Mouse (Mus musculus) thymus, postnatal 25 days (tissue): Measurements from ENCODE around the gene Zfp292.

Experiments used
- DNase-seq: peaks from one replicate; pipeline ENCODE4 v3.0.0; 2022

Zfp292 gene

DNA sequence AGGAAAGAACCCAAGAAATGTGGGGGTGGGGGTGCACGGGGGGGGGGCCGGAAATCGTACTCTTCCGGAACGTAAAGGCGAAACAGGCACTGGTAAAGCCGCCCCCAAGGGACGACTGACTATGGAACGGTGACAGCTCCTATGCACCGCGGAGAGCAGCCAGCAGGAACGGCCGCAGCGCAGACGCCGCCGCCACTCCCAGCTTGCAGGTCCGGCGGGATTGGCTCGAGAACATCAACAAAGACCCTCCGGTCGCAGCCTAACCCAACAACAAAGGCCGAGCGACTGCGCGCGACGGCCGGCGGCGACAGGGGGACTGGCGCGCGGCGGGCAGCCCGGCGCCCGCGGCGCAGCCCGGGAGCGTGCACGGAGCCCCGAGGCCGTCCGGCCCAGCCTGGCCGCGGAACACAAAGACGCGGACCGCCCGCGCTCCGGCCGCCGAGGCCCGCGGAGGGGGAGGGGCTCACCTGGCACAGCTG is 430 bp downstream of the Zfp292 start:
- DNase-seq, result peak; percentile 65

DNA sequence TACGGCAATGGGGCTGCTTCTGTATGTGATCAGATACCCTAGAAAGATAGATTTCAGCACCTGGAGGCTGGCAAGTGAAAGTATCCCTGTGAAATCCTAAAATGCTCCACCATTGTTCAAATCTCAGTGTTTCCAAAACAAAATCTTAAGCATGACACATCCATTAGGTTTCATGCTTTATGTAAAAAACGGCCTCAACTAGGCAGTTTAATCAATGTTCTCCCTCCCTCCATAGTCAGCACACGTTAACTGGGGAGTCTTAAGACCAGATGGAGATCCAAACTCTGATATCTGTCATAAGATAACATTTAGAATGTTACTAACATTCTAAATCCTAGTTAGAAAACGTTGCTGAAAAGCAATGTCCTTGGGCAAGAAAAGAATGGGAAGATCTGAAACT is 909 bp downstream of the Zfp292 start:
- no peak for DNase-seq

DNA sequence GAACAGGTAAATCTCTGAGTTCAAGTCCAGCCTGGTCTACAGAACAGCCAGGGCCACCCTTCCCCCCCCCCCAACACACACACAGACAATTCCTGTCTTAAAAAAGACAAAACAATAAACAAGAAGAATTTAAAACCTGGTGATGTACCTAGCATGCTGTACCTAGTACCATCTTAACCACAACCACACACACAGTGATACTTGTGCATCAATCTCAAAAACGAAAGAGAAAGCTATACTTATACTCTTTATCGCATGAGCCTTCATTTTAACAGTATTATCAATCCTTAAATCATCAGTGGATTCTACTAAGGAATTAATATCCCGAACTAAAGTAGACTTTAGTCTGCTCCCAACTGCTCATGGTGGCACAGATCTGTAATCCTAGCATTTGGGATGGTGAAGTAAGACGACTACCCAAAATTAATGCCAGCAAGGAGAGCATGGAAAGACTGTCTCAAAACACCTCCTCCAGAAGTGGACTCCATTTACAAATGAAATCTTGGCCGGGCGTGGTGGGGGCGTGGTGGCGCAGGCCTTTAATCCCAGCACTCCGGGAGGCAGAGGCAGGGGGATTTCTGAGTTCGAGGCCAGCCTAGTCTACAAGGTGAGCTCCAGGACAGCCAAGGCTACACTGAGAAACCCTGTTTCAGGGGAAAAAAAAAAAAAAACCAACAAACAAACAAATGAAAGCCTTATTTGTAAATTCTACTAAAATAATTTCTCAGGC is 1.7 kb downstream of the Zfp292 start:
- DNase-seq, result no peak

DNA sequence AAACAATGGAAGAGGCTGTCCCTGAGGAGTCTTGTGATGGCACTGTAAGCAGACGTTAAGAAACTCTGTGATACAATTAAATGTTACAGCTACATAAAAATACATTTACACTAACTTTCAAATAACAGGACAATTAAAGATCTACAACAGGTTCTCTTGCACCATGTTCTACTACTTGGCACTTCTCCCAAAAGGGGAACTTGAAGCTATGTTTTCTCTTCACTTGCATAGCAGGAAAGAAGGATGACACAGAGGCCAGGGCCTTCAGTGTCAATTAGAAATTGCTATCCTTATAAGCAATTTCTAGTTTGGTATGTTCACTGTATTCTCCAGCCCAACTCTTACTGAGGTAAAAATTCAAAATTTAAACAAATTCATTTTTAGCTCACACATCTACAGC is 8.5 kb downstream of the Zfp292 start:
- DNase-seq, result no peak

DNA sequence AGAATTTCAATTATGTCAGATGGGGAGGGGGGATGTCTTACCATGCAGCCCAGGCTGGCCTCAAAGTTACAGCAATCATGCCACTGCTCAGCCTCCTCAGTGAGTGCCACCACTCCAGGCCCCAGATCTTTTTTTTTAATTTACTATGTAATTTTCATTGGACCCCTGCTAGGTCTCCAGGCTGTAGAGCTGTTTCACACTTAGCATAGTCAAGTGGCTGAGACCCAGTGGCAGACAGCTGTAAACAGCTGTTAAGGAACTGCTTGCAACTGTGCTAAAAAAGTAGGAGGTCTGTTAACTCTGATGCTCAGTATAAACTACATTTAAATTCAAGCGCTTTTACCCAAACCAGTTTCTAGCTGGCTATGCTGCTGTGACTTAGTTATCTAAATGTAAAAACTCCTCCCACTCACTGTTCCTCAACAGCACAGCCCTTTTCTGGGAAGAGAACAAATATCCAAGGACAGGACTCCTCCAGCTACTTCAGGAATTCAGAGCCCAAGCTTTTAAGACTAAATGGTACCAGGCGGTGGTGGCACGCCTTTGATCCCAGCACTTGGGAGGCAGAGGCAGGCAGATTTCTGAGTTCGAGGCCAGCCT is 9.8 kb downstream of the Zfp292 start:
- no peak for DNase-seq

DNA sequence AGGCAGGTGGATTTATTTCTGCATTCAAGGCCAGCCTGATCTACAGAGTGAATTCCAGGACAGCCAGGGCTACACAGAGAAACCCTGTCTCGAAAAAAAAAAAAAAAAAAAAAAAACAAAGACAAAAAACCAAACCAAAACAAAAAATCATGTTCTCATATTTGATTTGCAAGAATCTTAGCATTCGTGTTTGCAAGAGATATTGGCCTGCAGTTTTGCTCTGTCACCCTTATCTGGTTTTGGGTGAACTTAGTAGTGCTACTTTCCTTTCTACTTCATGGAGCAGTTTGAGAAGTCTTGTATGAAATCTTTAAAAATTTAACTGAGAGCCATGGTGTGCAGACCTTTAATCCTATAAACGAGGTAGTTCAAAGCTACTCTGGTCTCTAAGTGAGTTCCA is 12.9 kb downstream of the Zfp292 start:
- DNase-seq, result no peak

DNA sequence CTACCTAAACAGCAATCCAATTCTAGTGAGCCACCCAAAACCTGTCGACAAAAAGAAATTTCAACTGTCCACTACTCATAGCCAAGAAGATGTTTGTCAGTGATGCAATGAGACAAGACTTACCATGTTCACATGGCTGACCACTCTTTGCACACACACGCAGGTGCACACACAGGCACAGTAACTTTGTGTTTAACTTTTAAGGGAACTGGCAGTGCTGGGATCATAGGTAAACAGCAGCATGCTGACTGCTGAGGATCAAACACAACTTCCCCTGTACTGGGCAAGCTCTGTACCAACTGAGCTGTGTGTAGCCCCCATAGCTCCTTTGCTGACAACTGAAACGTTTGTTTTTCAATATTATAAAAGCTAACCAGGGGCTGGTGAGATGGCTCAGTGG is 21.3 kb downstream of the Zfp292 start:
- no peak for DNase-seq

DNA sequence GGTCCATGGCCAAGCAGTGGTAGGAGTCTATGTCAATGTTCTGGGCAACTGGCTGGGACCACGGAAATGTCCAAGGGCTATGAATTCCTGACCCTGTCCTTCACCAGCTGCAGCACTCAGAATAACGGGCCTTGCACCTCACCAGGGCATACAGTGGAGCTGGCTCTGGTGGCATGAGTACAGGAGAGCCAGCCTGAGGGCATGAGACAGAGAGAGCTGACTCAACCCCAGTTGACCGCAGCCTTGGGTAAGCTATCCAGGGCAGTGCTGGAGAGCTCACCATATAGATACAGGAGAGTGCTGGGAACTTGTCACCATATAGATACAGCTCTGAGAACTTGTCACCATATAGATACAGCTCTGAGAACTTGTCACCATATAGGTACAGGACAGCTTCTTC is 23.3 kb downstream of the Zfp292 start:
- DNase-seq, result no peak

DNA sequence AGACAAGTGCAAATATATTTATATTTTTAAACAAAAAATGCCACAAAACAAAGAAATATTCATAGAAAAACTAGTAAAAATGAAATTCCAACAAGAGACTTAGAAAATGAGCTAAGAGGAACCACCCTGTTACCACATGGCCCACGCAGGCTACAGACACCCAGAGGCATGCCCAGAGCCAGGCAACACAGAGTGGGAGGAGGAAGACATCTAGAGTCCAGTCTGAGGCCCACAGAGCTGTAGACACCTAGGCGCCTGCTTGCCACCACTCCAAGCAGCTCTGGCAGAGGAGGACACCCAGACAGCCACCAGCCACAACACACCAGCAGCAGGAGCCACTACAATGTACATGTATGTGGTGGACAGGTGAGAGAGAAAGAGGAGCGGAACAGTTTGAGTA is 23.9 kb downstream of the Zfp292 start:
- DNase-seq, result no peak

DNA sequence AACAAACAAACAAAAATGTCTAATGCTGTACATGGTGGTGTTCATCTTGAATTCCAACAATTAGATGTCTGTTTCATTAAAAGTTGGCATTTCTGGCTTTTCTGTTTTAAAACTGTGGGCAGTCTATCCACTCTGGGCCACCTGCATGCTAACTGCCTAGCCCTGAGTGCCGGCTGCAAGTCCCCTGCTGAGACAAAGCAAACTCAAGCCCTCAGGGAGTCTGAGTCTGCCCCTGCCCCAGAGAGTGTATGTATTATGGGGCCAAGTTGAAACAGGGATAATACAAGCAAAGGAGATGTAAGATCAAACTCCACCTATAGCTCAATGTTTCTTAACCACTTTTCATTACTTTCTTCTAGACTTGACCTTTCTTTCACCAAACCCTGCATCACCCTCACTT is 26.8 kb downstream of the Zfp292 start:
- DNase-seq, result no peak

DNA sequence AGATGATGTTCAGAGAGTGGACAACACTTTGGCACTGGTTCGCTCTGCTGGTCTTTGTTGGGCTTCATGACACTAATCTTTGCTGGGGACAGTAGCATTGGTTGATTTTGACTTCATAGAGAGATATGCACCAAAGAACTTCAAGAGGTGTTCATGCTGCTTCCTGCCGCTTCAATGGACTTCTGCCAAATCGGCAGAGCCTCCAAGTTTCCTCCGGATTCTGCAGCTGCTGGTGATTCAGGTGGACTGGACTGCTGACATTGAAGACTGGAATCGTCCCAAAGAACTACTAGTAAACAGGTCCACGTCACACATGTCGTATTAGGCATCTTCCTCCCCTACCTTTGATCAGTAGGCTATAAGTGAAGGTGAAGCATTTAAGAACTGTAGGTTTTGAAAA is 30.7 kb downstream of the Zfp292 start:
- DNase-seq, result no peak

DNA sequence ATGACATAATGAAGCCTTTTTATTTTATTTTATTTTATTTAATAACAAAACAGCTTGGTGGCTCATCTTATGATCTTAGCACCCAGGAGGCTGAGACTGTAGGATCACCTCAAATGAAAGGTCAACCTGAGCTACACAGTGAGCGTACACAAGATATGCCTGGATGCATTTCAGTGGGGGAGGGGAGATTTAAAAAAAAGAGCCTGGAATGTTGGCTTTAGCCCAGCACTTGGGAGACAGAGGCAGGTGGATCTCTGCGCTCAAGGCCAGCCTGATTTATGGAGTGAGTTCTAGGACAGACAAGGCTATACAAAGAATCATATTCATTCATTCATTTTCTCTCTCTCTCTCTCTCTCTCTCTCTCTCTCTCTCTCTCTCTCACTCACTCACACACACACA is 32.6 kb downstream of the Zfp292 start:
- DNase-seq, result no peak

DNA sequence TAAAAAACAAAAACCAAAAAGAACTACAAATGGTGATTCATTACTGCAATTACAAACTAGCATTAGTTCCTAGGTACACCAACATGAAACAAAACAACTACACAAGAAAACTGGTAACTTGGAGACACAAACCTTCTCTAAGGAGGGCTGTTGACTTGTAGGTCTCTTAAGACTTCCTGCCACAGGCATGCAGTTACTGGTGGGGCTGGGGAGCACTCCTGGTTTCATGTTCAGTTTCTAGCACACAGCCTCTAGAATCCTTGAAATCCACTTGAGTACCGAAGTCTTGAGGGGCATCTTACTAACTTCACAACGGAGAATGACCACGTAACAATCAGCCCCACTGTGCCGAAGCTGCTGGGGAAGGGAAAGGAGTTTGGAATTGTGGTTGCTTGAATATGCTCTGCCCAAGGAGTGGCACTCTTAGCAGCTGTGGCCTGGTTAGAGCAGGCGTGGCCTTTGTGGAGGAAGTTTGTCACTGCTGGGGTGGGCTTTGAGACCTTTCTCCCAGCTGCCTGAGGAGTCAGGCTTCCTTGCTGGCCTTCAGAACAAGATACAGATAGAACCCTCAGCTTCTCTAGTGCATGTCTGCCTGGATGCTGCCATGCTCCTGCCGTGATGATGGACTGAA is 35.0 kb downstream of the Zfp292 start:
- DNase-seq, result peak; percentile 56

DNA sequence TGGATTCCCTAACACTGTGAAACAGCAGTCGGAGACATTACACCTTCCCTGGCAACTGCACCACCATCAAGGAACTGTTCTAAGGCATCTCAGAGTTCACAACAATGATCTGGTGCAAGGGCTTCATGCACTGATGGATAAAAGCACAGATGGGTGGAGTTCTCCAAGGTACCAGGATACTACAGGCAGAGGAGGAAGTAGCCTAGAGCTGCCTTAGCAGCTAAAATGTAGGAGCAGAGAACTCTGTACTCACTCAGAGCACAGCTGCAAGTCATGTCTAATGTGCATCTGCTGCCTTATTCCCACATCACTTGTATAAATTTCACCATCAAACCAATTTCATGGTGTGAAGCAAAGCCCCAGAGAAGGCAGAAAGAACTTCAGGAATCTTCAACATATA is 38.9 kb downstream of the Zfp292 start:
- no peak for DNase-seq

DNA sequence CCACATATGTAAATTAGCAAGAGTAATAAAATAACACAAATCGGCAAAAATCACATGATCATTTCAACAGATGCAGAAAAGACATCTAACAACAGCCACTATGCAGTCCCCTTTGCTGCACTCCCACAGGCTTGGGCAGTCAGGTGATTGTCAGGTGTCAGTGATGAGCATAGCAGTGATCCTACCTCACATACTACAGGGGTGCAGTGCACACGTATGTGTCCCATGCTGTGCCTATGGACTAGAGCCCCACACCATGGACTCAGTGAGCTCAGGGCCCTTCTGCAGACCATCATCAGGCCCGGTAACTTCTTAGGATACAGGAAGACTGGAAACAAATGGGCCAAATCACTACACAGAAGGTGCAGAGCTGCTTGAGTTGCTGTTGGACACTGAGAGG is 39.9 kb downstream of the Zfp292 start:
- no peak for DNase-seq

DNA sequence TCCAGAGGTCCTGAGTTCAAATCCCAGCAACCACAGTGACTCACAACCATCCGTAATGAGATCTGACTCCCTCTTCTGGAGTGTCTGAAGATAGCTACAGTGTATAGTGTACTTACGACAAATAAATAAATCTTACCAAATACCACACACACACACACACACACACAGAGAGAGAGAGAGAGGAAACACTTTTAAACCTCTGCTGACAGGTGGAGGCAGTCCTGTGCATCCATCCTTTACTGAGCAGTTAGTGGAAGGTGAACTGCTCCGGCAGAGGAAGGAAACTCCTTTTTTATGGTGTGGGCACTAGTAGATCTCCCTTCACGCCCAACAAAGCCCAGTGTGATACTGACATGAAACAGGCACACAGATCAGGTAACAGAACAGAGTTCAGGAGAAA is 51.3 kb downstream of the Zfp292 start:
- DNase-seq, result no peak

DNA sequence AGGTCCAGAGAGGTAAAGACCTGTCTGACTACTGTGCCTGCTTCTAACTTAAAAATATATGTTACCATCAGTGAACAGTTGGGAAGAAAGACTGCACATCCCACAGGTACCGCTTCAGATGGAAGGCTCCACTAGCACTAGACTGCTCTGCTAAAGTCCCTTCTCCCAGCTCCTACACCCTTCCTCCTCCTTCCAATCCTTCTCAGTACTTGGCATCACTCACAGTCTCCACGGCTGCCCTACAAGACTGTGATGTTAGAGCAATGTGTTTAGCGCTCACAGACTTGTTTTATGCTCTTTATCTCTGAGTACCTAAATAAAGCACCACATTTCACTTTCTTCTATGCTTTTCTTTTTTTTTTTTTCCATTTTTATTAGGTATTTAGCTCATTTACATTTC is 53.3 kb downstream of the Zfp292 start:
- DNase-seq, result no peak

DNA sequence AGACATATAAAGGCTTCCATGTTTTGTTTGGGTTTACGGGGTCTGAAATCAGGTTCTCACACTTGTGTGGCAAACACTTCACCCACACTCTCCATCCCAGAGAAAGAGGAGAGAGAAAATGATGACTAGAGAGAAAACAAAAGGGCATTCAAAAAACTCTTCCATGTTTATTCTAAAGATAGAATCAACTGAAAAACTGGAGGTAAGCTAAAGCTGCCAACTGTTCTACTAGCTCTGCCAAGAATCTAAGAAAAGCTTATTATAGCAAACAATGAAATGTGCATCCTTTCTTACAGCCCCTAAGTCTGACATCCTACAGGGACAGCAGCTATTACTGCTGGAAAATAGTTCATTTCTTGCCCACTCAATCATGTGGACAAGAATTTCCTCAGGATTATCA is 58.9 kb downstream of the Zfp292 start:
- no peak for DNase-seq

DNA sequence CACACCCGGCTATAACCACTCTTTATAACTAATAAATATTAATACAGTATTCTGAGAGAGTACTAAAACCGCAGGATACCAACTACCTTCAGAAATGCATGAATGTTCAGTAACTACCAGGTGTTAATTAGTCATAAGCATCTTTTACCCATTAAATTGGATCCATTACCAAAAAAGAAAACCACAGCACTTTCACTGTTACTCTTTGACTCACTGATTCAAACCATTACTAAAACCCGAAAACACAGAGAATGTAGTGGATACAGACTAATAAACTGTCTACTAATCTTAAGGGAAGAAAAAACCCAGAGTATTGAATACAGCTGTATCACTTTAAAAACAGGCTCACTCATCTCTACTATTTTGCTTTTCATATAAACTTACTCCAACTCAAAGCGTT is 62.9 kb downstream of the Zfp292 start:
- DNase-seq, result no peak

DNA sequence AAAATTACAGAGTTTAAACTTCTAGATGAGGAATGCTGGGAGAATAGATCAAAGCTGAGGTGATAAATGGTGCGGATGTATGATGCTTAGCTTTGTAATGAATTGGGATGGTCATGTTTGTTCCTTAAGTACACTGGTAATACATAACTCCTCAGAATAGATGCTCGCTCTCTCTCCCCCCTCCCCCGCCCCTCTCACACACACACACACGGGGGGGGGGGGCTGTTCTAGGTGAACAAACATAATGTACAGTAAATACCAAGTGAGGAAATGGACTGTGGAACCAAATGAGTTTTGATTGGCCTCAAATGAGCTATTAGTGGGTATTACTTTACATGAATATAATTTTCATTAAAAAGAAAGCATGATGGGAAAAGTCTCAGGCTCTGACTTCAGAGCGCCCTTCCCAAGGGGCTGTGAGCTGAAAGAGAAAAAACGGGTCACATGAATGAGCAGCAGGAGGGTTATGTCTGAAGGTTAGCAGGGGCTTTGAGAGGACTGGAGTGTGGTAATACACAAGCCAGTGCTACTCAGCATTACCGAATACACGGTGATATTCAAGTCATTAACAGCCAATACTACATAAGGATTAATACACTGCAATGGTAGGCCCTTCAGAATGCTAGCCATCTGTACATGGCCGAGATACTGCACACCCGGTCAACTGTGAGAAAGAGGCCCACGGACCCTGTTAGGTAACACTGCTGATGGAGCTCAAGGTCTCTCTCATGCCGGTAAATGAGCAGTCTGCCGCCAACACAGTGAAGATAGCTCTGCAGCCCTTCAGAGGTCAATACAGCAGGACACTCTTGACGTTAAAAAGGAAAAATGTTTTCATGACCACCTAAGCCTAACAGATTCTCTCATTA is 81.4 kb downstream of the Zfp292 start:
- no peak for DNase-seq

DNA sequence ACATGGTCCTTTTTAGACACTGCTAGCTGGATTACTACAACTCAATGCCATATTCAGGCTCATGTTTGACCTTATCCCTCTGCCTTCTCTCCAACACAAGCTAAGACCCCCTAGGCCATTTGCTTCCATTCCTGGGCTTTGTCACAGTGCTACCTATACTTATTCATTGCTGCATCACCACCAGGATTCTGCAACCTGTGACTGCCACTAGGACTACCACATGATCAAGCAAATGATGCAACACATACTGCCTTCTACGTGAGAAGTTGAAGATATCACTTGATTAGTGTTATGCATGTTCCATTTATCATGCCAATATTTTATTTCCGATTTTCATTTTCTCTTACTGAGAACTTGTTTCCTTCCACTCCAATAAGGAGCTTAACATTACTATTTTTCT is 84.8 kb downstream of the Zfp292 start:
- no peak for DNase-seq

DNA sequence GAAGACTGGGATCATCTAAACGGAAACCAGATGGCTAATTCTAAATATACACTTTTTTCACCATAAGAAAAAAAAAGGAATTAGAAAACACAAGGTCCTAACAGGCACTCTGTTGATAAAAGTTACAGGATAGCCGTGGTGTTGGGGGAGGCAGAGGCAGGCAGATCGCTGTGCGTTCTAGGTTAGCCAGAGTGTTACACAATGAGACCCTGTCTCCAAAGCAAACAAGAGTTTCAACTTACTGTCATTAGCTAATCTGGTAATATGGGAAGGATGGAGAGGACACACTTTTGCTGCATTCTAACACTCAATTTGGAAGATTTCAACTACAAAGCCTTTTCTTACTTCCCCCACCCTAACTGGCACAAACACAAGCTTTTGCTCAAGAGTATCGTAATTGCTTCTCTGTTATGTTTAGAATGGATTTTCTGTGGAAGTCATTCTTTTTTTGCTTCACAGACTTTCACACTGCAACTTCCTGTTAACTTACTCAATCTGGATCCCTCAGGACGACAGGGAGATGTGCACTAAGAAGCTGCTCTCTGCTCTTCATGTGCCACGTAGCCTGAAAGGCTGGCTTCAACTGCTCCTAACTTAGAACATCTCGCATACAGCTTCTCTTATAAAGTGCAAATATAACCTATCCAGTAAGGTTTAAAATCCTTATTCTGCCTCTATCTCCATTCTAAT is 85.3 kb downstream of the Zfp292 start:
- DNase-seq, result no peak

DNA sequence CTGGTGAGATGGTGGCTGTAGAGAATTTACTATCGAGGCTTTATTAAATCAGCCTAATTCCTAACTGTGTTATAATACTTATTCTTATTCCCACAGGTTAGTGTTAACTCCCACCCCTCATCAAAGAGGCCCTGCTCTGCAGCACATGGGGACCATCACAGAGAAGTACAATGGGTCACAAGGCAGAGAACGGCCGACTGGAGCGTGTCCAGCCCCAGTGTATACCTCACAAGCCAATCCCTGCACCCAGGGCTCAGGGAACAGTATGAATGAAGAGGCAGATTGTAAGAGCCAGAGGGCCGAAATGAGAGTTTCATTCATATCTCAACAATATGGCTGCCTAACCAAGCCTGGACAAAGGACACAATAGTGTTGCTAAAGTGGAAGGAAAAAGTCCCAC is 86.5 kb downstream of the Zfp292 start:
- DNase-seq, result no peak
